Mouse (Mus musculus) kidney, adult 2 months (tissue): ENCODE results near the gene Mkrn2os. TPM values are rescaled to one million over a fixed set of nuclear protein-coding genes. Genes with fewer than 3 reads are reported as not detected.

ENCODE experiments used
- DNase-seq: peaks from one replicate; pipeline ENCODE4 v3.0.0; 2021
- H3K27ac ChIP-seq: fragments of 200-500 bp; 2 replicates; pipeline ENCODE4 v1.5.1; 2012; ENCODE audit warnings: low read depth, low read length, control low read depth, inconsistent platforms; ENCODE audit not compliant: insufficient read depth
- H3K27me3 ChIP-seq: fragments of 200-500 bp; replicated peaks from 2 replicates; pipeline ENCODE4 v1.6.1; 2012; ENCODE audit warnings: mild to moderate bottlenecking, moderate library complexity, low read length, inconsistent platforms; ENCODE audit not compliant: control insufficient read depth, insufficient read depth
- H3K36me3 ChIP-seq: fragments of 200-500 bp; 2 replicates; pipeline ENCODE4 v1.6.1; 2012; ENCODE audit warnings: mild to moderate bottlenecking, moderate library complexity, low read length, inconsistent platforms; ENCODE audit not compliant: control insufficient read depth, insufficient read depth
- H3K4me1 ChIP-seq: fragments of 200-500 bp; 2 replicates; pipeline ENCODE4 v1.6.1; 2011; ENCODE audit warnings: low read length; ENCODE audit not compliant: control insufficient read depth, insufficient read depth
- H3K4me3 ChIP-seq: fragments of 200-500 bp; 2 replicates; pipeline ENCODE4 v1.5.1; 2011; ENCODE audit warnings: mild to moderate bottlenecking, low read depth, low read length, control low read depth; ENCODE audit not compliant: insufficient read depth
- CTCF ChIP-seq: fragments of 200-500 bp; conservative IDR thresholded peaks from 2 replicates; pipeline ENCODE4 v1.5.1; 2011; ENCODE audit warnings: low read depth, mild to moderate bottlenecking, control low read depth, low read length, moderate library complexity, mixed read lengths; ENCODE audit not compliant: insufficient read depth, insufficient read length
- POLR2A ChIP-seq: fragments of 200-500 bp; IDR thresholded peaks from one replicate; pipeline ENCODE4 v1.6.1; 2011; ENCODE audit warnings: low read depth, low read length, control low read depth
- WGBS: fragments of 180-500 bp; shearing (Covaris S2); methylation state at CpG from one replicate; pipeline ENCODE4 v1.1.7; 2018; 5-methylcytosine and 5-hydroxymethylcytosine counted together
- polyA plus RNA-seq: library from polyadenylated mRNA; depleted of rRNA; stranded (reverse); fragments of >200 nt; gene quantifications from 2 replicates; pipeline ENCODE4 v1.2.3, GENCODE M21; 2012

The Mkrn2os gene
- polyA plus RNA-seq, 1 experiment, result 15.4 TPM

- Histone ChIP-seq H3K27me3 (no peaks in the 10 kb centered on the region), H3K27ac (no peak overlapping the region), H3K36me3 (peaks cover 2% of the 10 kb centered on the region), H3K4me3 (no peak overlapping the region), H3K4me1 (no peaks in the 10 kb centered on the region)
- DNase-seq, result no peak
- TF ChIP-seq CTCF (no peak), POLR2A (no peak)
These were observed 21.4 kb upstream of the Mkrn2os start for GRCm38 (mm10) chr6:115613793-115614192.

GRCm38 (mm10) chr6:115610301-115610700 is 17.9 kb upstream of the Mkrn2os start:
- H3K27me3 ChIP-seq, result no peaks in the 10 kb centered on the region
- TF ChIP-seq POLR2A (no peak), CTCF (no peak)
- no peak for DNase-seq
- H3K4me3 ChIP-seq, result no peak overlapping the region
- H3K36me3 ChIP-seq, result no peaks in the 10 kb centered on the region; the same call in 1 of the 2 replicates
- 91% methylated on average over 5 of the region's 5 CpGs for WGBS
- H3K27ac ChIP-seq, result no peak overlapping the region
- no peaks in the 10 kb centered on the region for H3K4me1 ChIP-seq

DNA sequence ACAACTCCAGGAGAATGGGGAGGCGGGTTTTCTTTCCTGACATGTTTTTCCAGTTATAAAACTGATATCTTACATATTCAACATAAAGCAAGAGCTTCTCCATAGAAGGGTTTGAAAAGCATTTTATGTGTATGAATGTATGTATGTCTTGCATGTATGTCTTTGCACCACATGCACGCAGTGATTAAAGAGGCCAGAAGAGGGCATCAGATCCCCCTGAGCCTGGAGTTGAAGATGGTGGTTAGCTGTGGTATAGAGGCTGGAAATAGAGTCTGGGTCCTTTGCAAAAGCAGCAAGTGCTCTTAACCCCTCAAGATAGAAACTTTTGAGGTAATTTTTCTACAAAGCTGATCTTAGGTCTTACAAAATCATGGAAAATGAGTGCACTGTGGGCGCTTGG is 16.7 kb upstream of the Mkrn2os start:
- H3K4me3 ChIP-seq, result no peak overlapping the region
- no peaks in the 10 kb centered on the region; the same call in 1 of the 2 replicates for H3K36me3 ChIP-seq
- TF ChIP-seq POLR2A (no peak), CTCF (peak; percentile 51)
- no peaks in the 10 kb centered on the region for H3K27me3 ChIP-seq
- WGBS, result 80% methylated on average over 3 of the region's 3 CpGs
- H3K4me1 ChIP-seq, result no peaks in the 10 kb centered on the region
- H3K27ac ChIP-seq, result no peak overlapping the region
- DNase-seq, result no peak

GRCm38 (mm10) chr6:115607429-115607828 is 15.1 kb upstream of the Mkrn2os start:
- WGBS, result 76% methylated on average over 4 of the region's 4 CpGs
- DNase-seq, result no peak
- Histone ChIP-seq H3K27me3 (no peaks in the 10 kb centered on the region), H3K27ac (no peak overlapping the region), H3K4me1 (peaks cover 4% of the 10 kb centered on the region; the same call in 1 of the 2 replicates), H3K4me3 (no peak overlapping the region), H3K36me3 (no peaks in the 10 kb centered on the region)
- TF ChIP-seq CTCF (no peak), POLR2A (no peak)

GRCm38 (mm10) chr6:115606461-115606860 is 14.1 kb upstream of the Mkrn2os start:
- Histone ChIP-seq H3K4me1 (peaks cover 4% of the 10 kb centered on the region; the same call in 1 of the 2 replicates), H3K4me3 (no peak overlapping the region), H3K27me3 (no peaks in the 10 kb centered on the region), H3K27ac (no peak overlapping the region), H3K36me3 (no peaks in the 10 kb centered on the region)
- no peak for TF ChIP-seq POLR2A
- TF ChIP-seq CTCF, result no peak
- 88% methylated on average over 1 of the region's 1 CpGs for WGBS
- no peak for DNase-seq

DNA sequence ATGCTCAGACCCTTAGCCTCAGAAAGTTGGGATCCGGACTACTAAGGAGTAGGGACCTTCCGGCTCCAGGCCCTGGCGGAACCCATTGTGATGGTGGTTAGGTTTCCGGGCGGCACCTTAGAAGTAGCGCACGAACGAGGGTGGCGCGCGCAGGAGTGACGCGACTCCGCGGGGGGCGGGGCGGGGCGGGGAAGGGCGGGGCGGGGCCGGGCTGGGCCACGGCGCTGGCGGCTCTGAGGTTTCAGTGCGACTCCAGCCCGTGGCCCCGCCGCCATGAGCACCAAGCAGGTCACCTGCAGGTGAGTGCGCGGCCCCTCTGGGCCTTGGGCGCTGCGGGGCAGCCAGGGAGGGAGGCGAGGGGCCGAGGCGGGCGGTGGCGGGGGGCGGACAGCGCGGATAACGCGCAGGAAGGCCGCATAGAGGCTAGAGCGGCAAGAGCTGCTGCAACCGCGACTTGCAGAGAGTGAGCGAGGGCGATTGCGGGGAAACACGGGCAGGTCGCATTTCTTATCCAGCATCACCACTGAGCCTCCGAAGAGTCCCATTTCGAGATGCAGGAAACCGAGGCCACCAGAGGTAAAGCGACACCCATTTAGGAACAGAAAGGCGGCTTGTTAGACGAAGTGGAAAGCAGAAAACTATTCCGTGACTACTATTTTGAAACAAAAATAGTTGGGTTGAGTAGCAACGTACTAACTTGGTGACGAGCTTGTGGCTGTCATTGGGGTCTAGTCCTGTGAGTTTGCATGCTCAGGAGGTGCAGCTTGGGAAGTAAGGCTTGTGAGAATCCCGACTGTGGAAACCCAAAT is 9.5 kb upstream of the Mkrn2os start, which contains the start of gene Mkrn2:
Mkrn2 (plus strand) TSS at position 188 of the 809 bp plus-strand sequence.
- H3K4me1 ChIP-seq, result peaks cover 4% of the 10 kb centered on the region; the same call in 1 of the 2 replicates
- no peaks in the 10 kb centered on the region for H3K36me3 ChIP-seq
- no peaks in the 10 kb centered on the region for H3K27me3 ChIP-seq
- H3K4me3 ChIP-seq, result peak within 1 kb of the TSS; percentile 76
- TF ChIP-seq CTCF (no peak), POLR2A (peak; percentile 24)
- DNase-seq, result peak; percentile 86
- WGBS, result 1% methylated on average over 61 of the region's 61 CpGs
- peak within 1 kb of the TSS; percentile 10; the same call in 1 of the 2 replicates for H3K27ac ChIP-seq

- Histone ChIP-seq H3K4me3 (peak overlapping the region; percentile 20), H3K27ac (no peak overlapping the region), H3K4me1 (peaks cover 4% of the 10 kb centered on the region; the same call in 1 of the 2 replicates), H3K36me3 (no peaks in the 10 kb centered on the region), H3K27me3 (no peaks in the 10 kb centered on the region)
- no peak for TF ChIP-seq POLR2A
- TF ChIP-seq CTCF, result no peak
- no peak for DNase-seq
- 65% methylated on average over 4 of the region's 4 CpGs for WGBS
These were observed 8.9 kb upstream of the Mkrn2os start for GRCm38 (mm10) chr6:115601322-115601714.

- Histone ChIP-seq H3K27ac (no peak overlapping the region), H3K4me3 (no peak overlapping the region), H3K36me3 (no peaks in the 10 kb centered on the region), H3K27me3 (no peaks in the 10 kb centered on the region), H3K4me1 (peaks cover 8% of the 10 kb centered on the region; the same call in 1 of the 2 replicates)
- TF ChIP-seq POLR2A, result no peak
- TF ChIP-seq CTCF, result no peak
- 67% methylated on average over 3 of the region's 3 CpGs for WGBS
- no peak for DNase-seq
These were observed 3.3 kb upstream of the Mkrn2os start for GRCm38 (mm10) chr6:115595667-115596066.
